Mouse (Mus musculus) liver, embryonic 13.5 days (tissue): Measurements from ENCODE around the gene Padi4. TPM values are rescaled to one million over a fixed set of nuclear protein-coding genes. Genes with fewer than 3 reads are reported as not detected.

Experiments
- ATAC-seq: fragments of 200-750 bp; cut with Nextera tagmentation; 2 replicates; pipeline ENCODE4 v1.8.0; 2017; ENCODE audit warnings: low read depth, mild to moderate bottlenecking, moderate number of reproducible peaks, moderate library complexity
- DNase-seq: peaks from one replicate; pipeline ENCODE4 v3.0.0; 2022
- H3K27ac ChIP-seq: fragments of 300-500 bp; sonication (generic); 2 replicates; pipeline ENCODE4 v1.5.1; 2015; ENCODE audit warnings: moderate library complexity, mild to moderate bottlenecking, inconsistent platforms
- H3K27me3 ChIP-seq: fragments of 300-500 bp; sonication (generic); 2 replicates; pipeline ENCODE4 v1.6.1; 2015; ENCODE audit warnings: mild to moderate bottlenecking, inconsistent platforms
- H3K36me3 ChIP-seq: fragments of 300-500 bp; sonication (generic); 2 replicates; pipeline ENCODE4 v1.6.1; 2015; ENCODE audit warnings: mild to moderate bottlenecking, inconsistent platforms
- H3K4me1 ChIP-seq: fragments of 300-500 bp; sonication (generic); replicated peaks from 2 replicates; pipeline ENCODE4 v1.6.1; 2015; ENCODE audit warnings: inconsistent platforms
- H3K4me2 ChIP-seq: fragments of 300-500 bp; sonication (generic); 2 replicates; pipeline ENCODE4 v1.6.1; 2015; ENCODE audit warnings: inconsistent platforms, mild to moderate bottlenecking, moderate library complexity
- H3K4me3 ChIP-seq: fragments of 300-500 bp; sonication (generic); replicated peaks from 2 replicates; pipeline ENCODE4 v1.5.1; 2015; ENCODE audit warnings: mild to moderate bottlenecking, inconsistent platforms
- H3K9ac ChIP-seq: fragments of 300-500 bp; sonication (generic); 2 replicates; pipeline ENCODE4 v1.6.1; 2015; ENCODE audit warnings: mild to moderate bottlenecking, inconsistent platforms
- H3K9me3 ChIP-seq: fragments of 300-500 bp; sonication (generic); replicated peaks from 2 replicates; pipeline ENCODE4 v1.6.1; 2016; ENCODE audit warnings: inconsistent platforms
- WGBS: fragments of 180-500 bp; shearing (Covaris S2); methylation state at CpG from one replicate; pipeline ENCODE4 v1.1.7; 2015; ENCODE audit not compliant: insufficient replicate concordance; 5-methylcytosine and 5-hydroxymethylcytosine counted together
- polyA plus RNA-seq: library from polyadenylated mRNA; unstranded; fragments of >200 nt; fragmentation: Nextera tagmentation; extraction: Ambion mirVana; gene quantifications from 2 replicates; pipeline ENCODE4 v1.2.1, GENCODE M21; 2015

Padi4 gene
- polyA plus RNA-seq, 1 experiment from 2014 or later, result 0.37 TPM

GRCm38 (mm10) chr4:140787414-140787813 lies 13.4 kb upstream of the Padi4 start:
- H3K4me3 ChIP-seq, result no peak overlapping the region
- no peak overlapping the region for H3K9ac ChIP-seq
- WGBS, result 31% methylated on average over 4 of the region's 4 CpGs
- no peak overlapping the region for H3K4me2 ChIP-seq
- ATAC-seq (no peak), DNase-seq (no peak)
- H3K27me3 ChIP-seq, result no peaks in the 10 kb centered on the region
- no peak overlapping the region for H3K27ac ChIP-seq
- no peaks in the 10 kb centered on the region for H3K9me3 ChIP-seq
- H3K4me1 ChIP-seq, result peaks cover 6% of the 10 kb centered on the region; the same call in 1 of the 2 replicates
- H3K36me3 ChIP-seq, result no peaks in the 10 kb centered on the region

GRCm38 (mm10) chr4:140785217-140785616 lies 11.2 kb upstream of the Padi4 start:
- Histone ChIP-seq H3K9ac (no peak overlapping the region), H3K27ac (no peak overlapping the region), H3K4me3 (no peak overlapping the region), H3K27me3 (no peaks in the 10 kb centered on the region), H3K4me2 (no peak overlapping the region), H3K36me3 (no peaks in the 10 kb centered on the region), H3K9me3 (no peaks in the 10 kb centered on the region), H3K4me1 (peaks cover 7% of the 10 kb centered on the region; the same call in 1 of the 2 replicates)
- ATAC-seq (no peak), DNase-seq (no peak)
- WGBS, result 59% methylated on average over 5 of the region's 5 CpGs

GRCm38 (mm10) chr4:140784292-140784945 lies 10.4 kb upstream of the Padi4 start:
- 81% methylated on average over 9 of the region's 9 CpGs for WGBS
- Histone ChIP-seq H3K27ac (no peak overlapping the region), H3K9me3 (no peaks in the 10 kb centered on the region), H3K4me1 (peaks cover 12% of the 10 kb centered on the region), H3K36me3 (no peaks in the 10 kb centered on the region), H3K27me3 (no peaks in the 10 kb centered on the region), H3K4me2 (no peak overlapping the region), H3K9ac (no peak overlapping the region), H3K4me3 (no peak overlapping the region)
- DNase-seq, result no peak
- ATAC-seq, result no peak

GRCm38 (mm10) chr4:140782821-140783220 lies 8.8 kb upstream of the Padi4 start:
- H3K4me3 ChIP-seq, result no peak overlapping the region
- WGBS, result 41% methylated on average over 9 of the region's 9 CpGs
- ATAC-seq, result no peak
- no peak overlapping the region for H3K4me2 ChIP-seq
- no peaks in the 10 kb centered on the region for H3K9me3 ChIP-seq
- H3K9ac ChIP-seq, result no peak overlapping the region
- no peak overlapping the region for H3K27ac ChIP-seq
- no peaks in the 10 kb centered on the region for H3K36me3 ChIP-seq
- H3K27me3 ChIP-seq, result no peaks in the 10 kb centered on the region
- peaks cover 8% of the 10 kb centered on the region for H3K4me1 ChIP-seq
- DNase-seq, result no peak

- WGBS, result 69% methylated on average over 14 of the region's 14 CpGs
- DNase-seq (no peak), ATAC-seq (no peak)
- Histone ChIP-seq H3K9ac (no peak overlapping the region), H3K27me3 (no peaks in the 10 kb centered on the region), H3K4me1 (peaks cover 6% of the 10 kb centered on the region), H3K4me2 (no peak overlapping the region), H3K4me3 (no peak overlapping the region), H3K27ac (no peak overlapping the region), H3K9me3 (no peaks in the 10 kb centered on the region), H3K36me3 (no peaks in the 10 kb centered on the region)
These were observed 6.5 kb upstream of the Padi4 start for GRCm38 (mm10) chr4:140780507-140780906.

- H3K4me3 ChIP-seq, result no peak overlapping the region
- ATAC-seq (peak; percentile 65), DNase-seq (no peak)
- H3K4me2 ChIP-seq, result no peak overlapping the region
- no peak overlapping the region for H3K27ac ChIP-seq
- peaks cover 6% of the 10 kb centered on the region for H3K4me1 ChIP-seq
- WGBS, result 37% methylated on average over 19 of the region's 19 CpGs
- no peaks in the 10 kb centered on the region for H3K27me3 ChIP-seq
- H3K9ac ChIP-seq, result no peak overlapping the region
- no peaks in the 10 kb centered on the region for H3K36me3 ChIP-seq
- no peaks in the 10 kb centered on the region for H3K9me3 ChIP-seq
These were observed 5.9 kb upstream of the Padi4 start for GRCm38 (mm10) chr4:140779803-140780397.

- no peak overlapping the region for H3K4me3 ChIP-seq
- no peaks in the 10 kb centered on the region for H3K27me3 ChIP-seq
- peaks cover 9% of the 10 kb centered on the region for H3K4me1 ChIP-seq
- no peaks in the 10 kb centered on the region for H3K36me3 ChIP-seq
- H3K9me3 ChIP-seq, result no peaks in the 10 kb centered on the region
- H3K9ac ChIP-seq, result no peak overlapping the region
- H3K27ac ChIP-seq, result no peak overlapping the region
- no peak overlapping the region for H3K4me2 ChIP-seq
- ATAC-seq (no peak), DNase-seq (no peak)
- WGBS, result 61% methylated on average over 13 of the region's 13 CpGs
These were observed 2.6 kb upstream of the Padi4 start for GRCm38 (mm10) chr4:140776623-140777022.

GRCm38 (mm10) chr4:140775876-140776275 lies 1.8 kb upstream of the Padi4 start:
- no peak overlapping the region for H3K4me3 ChIP-seq
- no peak overlapping the region for H3K9ac ChIP-seq
- H3K4me1 ChIP-seq, result peaks cover 14% of the 10 kb centered on the region
- DNase-seq, result no peak
- H3K9me3 ChIP-seq, result no peaks in the 10 kb centered on the region
- WGBS, result 71% methylated on average over 10 of the region's 10 CpGs
- no peaks in the 10 kb centered on the region for H3K27me3 ChIP-seq
- H3K27ac ChIP-seq, result no peak overlapping the region
- ATAC-seq, result no peak
- H3K36me3 ChIP-seq, result no peaks in the 10 kb centered on the region
- no peak overlapping the region for H3K4me2 ChIP-seq

- H3K4me3 ChIP-seq, result no peak overlapping the region
- no peaks in the 10 kb centered on the region for H3K36me3 ChIP-seq
- DNase-seq (no peak), ATAC-seq (no peak)
- H3K9ac ChIP-seq, result no peak overlapping the region
- 72% methylated on average over 9 of the region's 9 CpGs for WGBS
- no peaks in the 10 kb centered on the region for H3K27me3 ChIP-seq
- H3K4me1 ChIP-seq, result peaks cover 15% of the 10 kb centered on the region
- H3K9me3 ChIP-seq, result no peaks in the 10 kb centered on the region
- no peak overlapping the region for H3K27ac ChIP-seq
- no peak overlapping the region for H3K4me2 ChIP-seq
These were observed 857 bp upstream of the Padi4 start for GRCm38 (mm10) chr4:140774893-140775292.

GRCm38 (mm10) chr4:140771091-140771490 lies 2.9 kb downstream of the Padi4 start:
- Histone ChIP-seq H3K4me2 (no peak overlapping the region), H3K4me3 (no peak overlapping the region), H3K27me3 (0 out of 2 replicates have a peak, but pooled peaks cover 3% of the 10 kb centered on the region), H3K27ac (no peak overlapping the region), H3K9ac (no peak overlapping the region), H3K36me3 (no peaks in the 10 kb centered on the region), H3K9me3 (no peaks in the 10 kb centered on the region), H3K4me1 (peaks cover 24% of the 10 kb centered on the region)
- ATAC-seq, result no peak
- 8% methylated on average over 4 of the region's 4 CpGs for WGBS
- DNase-seq, result no peak

- no peaks in the 10 kb centered on the region for H3K9me3 ChIP-seq
- H3K4me2 ChIP-seq, result peak overlapping the region; percentile 57
- ATAC-seq (peak; percentile 58), DNase-seq (no peak)
- H3K27me3 ChIP-seq, result 0 out of 2 replicates have a peak, but pooled peaks cover 3% of the 10 kb centered on the region
- 7% methylated on average over 13 of the region's 13 CpGs for WGBS
- H3K27ac ChIP-seq, result peak overlapping the region; percentile 43; the same call in 1 of the 2 replicates
- H3K4me1 ChIP-seq, result peaks cover 24% of the 10 kb centered on the region
- H3K36me3 ChIP-seq, result no peaks in the 10 kb centered on the region
- H3K4me3 ChIP-seq, result peak overlapping the region; percentile 32
- 0 out of 2 replicates have a peak overlapping the region, but pooled peaks have one; percentile 9 for H3K9ac ChIP-seq
These were observed 3.6 kb downstream of the Padi4 start for GRCm38 (mm10) chr4:140770433-140770832.

- Histone ChIP-seq H3K4me2 (no peak overlapping the region), H3K27ac (no peak overlapping the region), H3K9me3 (no peaks in the 10 kb centered on the region), H3K36me3 (no peaks in the 10 kb centered on the region), H3K9ac (no peak overlapping the region), H3K4me1 (peaks cover 24% of the 10 kb centered on the region), H3K27me3 (0 out of 2 replicates have a peak, but pooled peaks cover 3% of the 10 kb centered on the region), H3K4me3 (no peak overlapping the region)
- ATAC-seq (no peak), DNase-seq (no peak)
- WGBS, result 62% methylated on average over 5 of the region's 5 CpGs
These were observed 5.1 kb downstream of the Padi4 start for GRCm38 (mm10) chr4:140768973-140769372.
